Mouse (Mus musculus): ENCODE measurements around the gene Adamts2.

- TF ChIP-seq CTCF (IDR thresholded peaks at IDR 0.05; ENCODE audit: low read depth), result peak; percentile 24; the same call in 1 of the 2 replicates
- no peak for TF ChIP-seq EP300 (IDR thresholded peaks at IDR 0.05; ENCODE audit: low read depth)
These were observed 1.4 kb downstream of the Adamts2 start for GRCm38 (mm10) chr11:50603082-50603910.

All from liver, postnatal 0 days (tissue).